Mouse (Mus musculus) heart, postnatal 4 days (tissue): ENCODE results near the gene Olfr106-ps. TPM values are rescaled to one million over a fixed set of nuclear protein-coding genes. Genes with fewer than 3 reads are reported as not detected.

Experiments used
- DNase-seq: peaks from one replicate; pipeline ENCODE4 v3.0.0; 2021
- total RNA-seq, 2 experiments: library from RNA; stranded (reverse); gene quantifications; 2 replicates each; pipeline ENCODE4 v1.2.3; 2021

Gene Olfr106-ps
- total RNA-seq = not detected

- DNase-seq = no peak
Measured at GRCm38 (mm10) chr17:37390093-37390492, at the start of gene Olfr106-ps. Gene Olfr106-ps (plus strand): TSS chr17:37390393.

- DNase-seq = no peak
Measured at GRCm38 (mm10) chr17:37359282-37359681, 30.9 kb upstream of the Olfr106-ps start, which contains the start of gene Olfr104-ps. Gene Olfr104-ps (plus strand): TSS chr17:37359582.

- no peak for DNase-seq
Measured at GRCm38 (mm10) chr17:37378733-37379132, 11.5 kb upstream of the Olfr106-ps start, which contains the start of gene Olfr105-ps. Gene Olfr105-ps (plus strand): TSS chr17:37379033.

GRCm38 (mm10) chr17:37398926-37399325 lies 8.7 kb downstream of the Olfr106-ps start, which contains the start of gene Olfr107:
Gene Olfr107 (plus strand): TSS chr17:37399226.
- DNase-seq = no peak

GRCm38 (mm10) chr17:37413380-37413779 lies 23.2 kb downstream of the Olfr106-ps start:
- no peak for DNase-seq

GRCm38 (mm10) chr17:37445180-37445579 lies 55.0 kb downstream of the Olfr106-ps start, which contains the start of gene Olfr108:
Gene Olfr108 (plus strand): TSS chr17:37445480.
- DNase-seq = no peak

Other genes starting within 250 kb of the Olfr106-ps start
- gene Olfr93, start 228.9 kb upstream of the Olfr106-ps start, total RNA-seq = not detected
- not detected for gene Ubd, start 196.5 kb upstream of the Olfr106-ps start, total RNA-seq
- gene Olfr94, start 189.4 kb upstream of the Olfr106-ps start, total RNA-seq = not detected
- not detected for gene Olfr95, start 177.3 kb upstream of the Olfr106-ps start, total RNA-seq
- gene Olfr96, start 170.2 kb upstream of the Olfr106-ps start, total RNA-seq = not detected
- gene Olfr97, start 153.1 kb upstream of the Olfr106-ps start, total RNA-seq = not detected
- gene Olfr98, start 126.6 kb upstream of the Olfr106-ps start, total RNA-seq = not detected
- gene H2-M3, start 120.2 kb upstream of the Olfr106-ps start, total RNA-seq = 1 to 10 TPM; 1.5 to 2.0 TPM
- not detected for gene Olfr99, start 106.9 kb upstream of the Olfr106-ps start, total RNA-seq
- not detected for gene Olfr101, start 86.1 kb upstream of the Olfr106-ps start, total RNA-seq
- gene Olfr102, start 73.3 kb upstream of the Olfr106-ps start, total RNA-seq = not detected
- not detected for gene Olfr103, start 50.7 kb upstream of the Olfr106-ps start, total RNA-seq
- not detected for gene Olfr104-ps, start 30.8 kb upstream of the Olfr106-ps start, total RNA-seq
- not detected for gene Olfr105-ps, start 11.4 kb upstream of the Olfr106-ps start, total RNA-seq
- gene Olfr107, start 8.8 kb downstream of the Olfr106-ps start, total RNA-seq = not detected
- not detected for gene Olfr108, start 55.1 kb downstream of the Olfr106-ps start, total RNA-seq
- not detected for gene Olfr109, start 68.5 kb downstream of the Olfr106-ps start, total RNA-seq
- gene H2-M2, start 93.2 kb downstream of the Olfr106-ps start, total RNA-seq = not detected
- not detected for gene Olfr110, start 102.1 kb downstream of the Olfr106-ps start, total RNA-seq
- gene Olfr111, start 117.6 kb downstream of the Olfr106-ps start, total RNA-seq = not detected
- gene Olfr112, start 179.1 kb downstream of the Olfr106-ps start, total RNA-seq = not detected
- gene Olfr113, start 187.3 kb downstream of the Olfr106-ps start, total RNA-seq = not detected
- not detected for gene Olfr114, start 202.3 kb downstream of the Olfr106-ps start, total RNA-seq
- gene Olfr115, start 236.7 kb downstream of the Olfr106-ps start, total RNA-seq = not detected
- gene Olfr116, start 236.8 kb downstream of the Olfr106-ps start, total RNA-seq = not detected